In the genomic region with DNA sequence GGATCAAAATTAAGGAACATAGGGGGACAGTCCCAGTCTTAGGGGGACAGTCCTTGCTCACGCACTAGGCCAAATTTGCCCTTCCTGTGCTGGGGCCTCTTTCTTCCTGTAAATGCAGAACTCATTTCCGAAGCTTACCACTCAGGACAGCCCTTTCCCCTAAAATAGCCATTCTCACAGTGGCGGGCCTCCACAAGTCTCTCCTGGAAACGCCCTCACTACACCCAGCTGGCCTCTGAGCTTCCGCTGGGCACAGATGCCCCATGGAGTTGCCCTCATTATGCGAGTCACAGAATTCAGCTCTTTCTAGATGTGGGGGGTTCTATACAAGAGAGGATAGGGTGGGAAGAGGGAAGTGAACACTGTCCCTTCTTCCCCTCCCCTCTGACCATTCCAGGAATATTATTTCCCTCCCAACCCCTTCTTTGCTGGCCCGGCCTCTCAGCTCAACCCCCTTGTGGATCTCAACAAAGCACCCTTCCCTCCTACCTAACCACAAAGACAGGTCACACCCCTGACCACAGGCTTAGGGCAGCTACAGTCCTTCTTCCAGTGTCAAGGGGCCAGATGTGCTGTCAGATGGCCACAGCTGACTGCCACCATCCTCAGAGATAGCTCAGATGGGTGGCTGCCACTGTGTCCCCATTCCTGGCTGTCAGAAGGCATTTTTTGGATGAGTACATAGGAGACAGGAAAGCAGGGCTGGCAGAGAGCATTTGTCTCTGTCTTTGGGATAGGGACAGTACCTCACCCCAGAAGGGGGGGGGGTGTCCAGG, we compare ENCODE assay signal across 11 mouse cellular contexts. TPM values are rescaled to one million over a fixed set of nuclear protein-coding genes. Genes with fewer than 3 reads are reported as not detected.
DNase-seq lines count a peak whose midpoint lies in the region; ATAC-seq and TF ChIP-seq lines count a peak whose summit lies in the region.
"Had no signal": no experiment of that assay in that cellular context is flagged by ENCODE, and none has a peak within 500 bp of the region (broad histone marks: within the 10 kb centered on the region; RNA-seq: fewer than 3 reads in every experiment).

No protein-coding gene starts in this region.

- no peaks in the 10 kb centered on the region for H3K9me3 ChIP-seq in kidney, embryonic 15.5 days (replicated peaks)
- H3K9me3 ChIP-seq: heart, embryonic 13.5 days; intestine, embryonic 15.5 days had no signal

- no peak for TF ChIP-seq POLR2A in kidney, adult 2 months (IDR thresholded peaks at IDR 0.05; ENCODE audit: low read depth, low read length)

- no peak overlapping the region for H3K9ac ChIP-seq in kidney, embryonic 15.5 days
- H3K9ac ChIP-seq: heart, embryonic 13.5 days; intestine, embryonic 15.5 days had no signal

- no peaks in the 10 kb centered on the region for H3K79me2 ChIP-seq in macrophage (ENCODE audit: inconsistent target)

- WGBS in kidney, embryonic 15.5 days, result 64% methylated on average over 7 of the region's 7 CpGs
- WGBS in macrophage (ENCODE audit: missing documents), result 13% methylated on average over 7 of the region's 7 CpGs
- WGBS in kidney, adult 2 months, result 70% methylated on average over 7 of the region's 7 CpGs

- H3K4me2 ChIP-seq in kidney, embryonic 15.5 days, result no peak overlapping the region
- H3K4me2 ChIP-seq: heart, embryonic 13.5 days; intestine, embryonic 15.5 days had no signal

- DNase-seq in kidney, postnatal 36 days, result no peak
- DNase-seq in spleen, postnatal 4 days (ENCODE audit: low spot score in 2 of 2), result peak; percentile 32 to 70
- no peak for DNase-seq in left cerebral cortex, adult 18-20 months (ENCODE audit: low spot score in 2 of 2)
- DNase-seq in gastrocnemius, postnatal 36 days, result no peak
- DNase-seq in kidney, adult 2 months, result no peak
- DNase-seq: embryo, embryonic 11 days had no signal

- TF ChIP-seq CTCF in kidney, adult 2 months (conservative IDR thresholded peaks at IDR 0.05; ENCODE audit: insufficient read depth, insufficient read length, low read depth, low read length), result no peak

- 0 out of 2 replicates have a peak overlapping the region, but pooled peaks have one; percentile 6 for H3K27ac ChIP-seq in kidney, embryonic 15.5 days
- H3K27ac ChIP-seq in macrophage, result peak overlapping the region; percentile 97
- H3K27ac ChIP-seq in kidney, adult 2 months (ENCODE audit: insufficient read depth, low read depth, low read length), result no peak overlapping the region
- H3K27ac ChIP-seq: heart, embryonic 13.5 days had no signal

- no peak for ATAC-seq in kidney, embryonic 15.5 days (replicated peaks; ENCODE audit: low FRiP score)
- ATAC-seq in hematopoietic stem cell, adult 5-6 weeks (replicated peaks in 1 of 2; ENCODE audit: insufficient read depth in 1 of 2, low FRiP score in 2 of 2, low TSS enrichment in 1 of 2, low read depth in 1 of 2, poor library complexity in 2 of 2, severe bottlenecking in 2 of 2), result peak; percentile 64 to 74
- ATAC-seq: intestine, embryonic 15.5 days had no signal

- H3K27me3 ChIP-seq in kidney, embryonic 15.5 days, result no peaks in the 10 kb centered on the region
- H3K27me3 ChIP-seq in kidney, adult 2 months (replicated peaks; ENCODE audit: control insufficient read depth, insufficient read depth, low read length), result no peaks in the 10 kb centered on the region
- H3K27me3 ChIP-seq: heart, embryonic 13.5 days; intestine, embryonic 15.5 days had no signal

- intact Hi-C loops in gastrocnemius, postnatal 36 days (cut with DNase I), result no loop called here

- no peak overlapping the region for H3K4me3 ChIP-seq in kidney, embryonic 15.5 days (replicated peaks)
- H3K4me3 ChIP-seq in macrophage (ENCODE audit: inconsistent target), result no peak overlapping the region; the same call in 1 of the 2 replicates
- no peak overlapping the region for H3K4me3 ChIP-seq in kidney, adult 2 months (ENCODE audit: insufficient read depth, low read depth, low read length)
- H3K4me3 ChIP-seq: heart, embryonic 13.5 days; intestine, embryonic 15.5 days had no signal

- no peaks in the 10 kb centered on the region for H3K4me1 ChIP-seq in kidney, embryonic 15.5 days
- no peaks in the 10 kb centered on the region for H3K4me1 ChIP-seq in kidney, adult 2 months (ENCODE audit: control insufficient read depth, insufficient read depth, low read length)

- H3K36me3 ChIP-seq in kidney, embryonic 15.5 days, result no peaks in the 10 kb centered on the region
- no peaks in the 10 kb centered on the region for H3K36me3 ChIP-seq in macrophage (ENCODE audit: inconsistent target)
- no peaks in the 10 kb centered on the region for H3K36me3 ChIP-seq in kidney, adult 2 months (ENCODE audit: control insufficient read depth, insufficient read depth, low read length)
- H3K36me3 ChIP-seq: heart, embryonic 13.5 days; intestine, embryonic 15.5 days had no signal

RNA-seq across cellular contexts. Expression of a gene that starts 38.9 kb away (rescaled TPM):
- 7.5 and 7.8 TPM in 2 replicates for polyA plus RNA-seq in kidney, embryonic 15.5 days (2015; fragmentation: Nextera tagmentation; extraction: Ambion mirVana)
- total RNA-seq in hematopoietic stem cell, adult 5-6 weeks (2017), result 1.3 and 2.1 TPM in 2 replicates
- 1 to 10 TPM in 7 of 26 experiments, under 1 TPM in 8, not detected in 11; 0.37 to 5.4 (median 0.98) TPM for total RNA-seq in macrophage (2018; cell fraction: chromatin; rRNA removed)
- 1 to 10 TPM in 13 of 26 experiments, under 1 TPM in 13; 0.11 to 4.3 (median 1.00) TPM for total RNA-seq in macrophage (2018; cell fraction: cytosol; rRNA removed)
- 1 to 10 TPM in 12 of 26 experiments, under 1 TPM in 10, not detected in 4; 0.17 to 9.7 (median 1.3) TPM for total RNA-seq in macrophage (2018; cell fraction: nucleus; rRNA removed)
- polyA plus RNA-seq in macrophage (2018), result 1.0 to 6.1 TPM (median 2.4 TPM) in 3 replicates
- 1 to 10 TPM in 1 of 2 experiments, under 1 TPM in 1; 0.77 to 1.1 TPM for total RNA-seq in left cerebral cortex, adult 18-20 months (2021)
- total RNA-seq in gastrocnemius, postnatal 36 days (2021), result not detected
- polyA plus RNA-seq in kidney, adult 2 months (2012; rRNA removed), result 9.6 and 10.8 TPM in 2 replicates

Comparison
In these comparisons a context has a peak if more than half of its experiments do, and no peak if none do; other contexts are left out.
1. DNase-seq: peak in spleen, postnatal 4 days (2 of 2); none in kidney, postnatal 36 days (0 of 2), left cerebral cortex, adult 18-20 months (0 of 2), gastrocnemius, postnatal 36 days (0 of 2) and kidney, adult 2 months (single experiment).